Mouse (Mus musculus) hindbrain, postnatal 0 days (tissue): ENCODE measurements around the gene Thap3. TPM values are rescaled to one million over a fixed set of nuclear protein-coding genes. Genes with fewer than 3 reads are reported as not detected.

Experiments used
- ATAC-seq: fragments of 200-750 bp; cut with Nextera tagmentation; 2 replicates; pipeline ENCODE4 v1.8.0; 2017; ENCODE audit warnings: mild to moderate bottlenecking, moderate TSS enrichment, moderate library complexity
- DNase-seq: peaks from one replicate; pipeline ENCODE4 v3.0.0-alpha.2; 2015; ENCODE audit warnings: low spot score
- H3K27ac ChIP-seq: fragments of 300-500 bp; sonication (generic); 2 replicates; pipeline ENCODE4 v1.5.1; 2014; ENCODE audit warnings: mild to moderate bottlenecking
- H3K27me3 ChIP-seq: fragments of 300-500 bp; sonication (generic); 2 replicates; pipeline ENCODE4 v1.6.1; 2014; ENCODE audit warnings: low read length, mixed read lengths; ENCODE audit not compliant: insufficient read depth
- H3K36me3 ChIP-seq: fragments of 300-500 bp; sonication (generic); 2 replicates; pipeline ENCODE4 v1.6.1; 2014; ENCODE audit warnings: low read length, mixed read lengths; ENCODE audit not compliant: insufficient read depth
- H3K4me1 ChIP-seq: fragments of 300-500 bp; sonication (generic); 2 replicates; pipeline ENCODE4 v1.6.1; 2014; ENCODE audit warnings: antibody characterized with exemption, low read length, mixed read lengths; ENCODE audit not compliant: insufficient read depth
- H3K4me2 ChIP-seq: fragments of 300-500 bp; sonication (generic); 2 replicates; pipeline ENCODE4 v1.6.1; 2014; ENCODE audit warnings: low read depth, mild to moderate bottlenecking, low read length, moderate library complexity, mixed read lengths
- H3K4me3 ChIP-seq: fragments of 300-500 bp; sonication (generic); 2 replicates; pipeline ENCODE4 v1.5.1; 2014; ENCODE audit warnings: low read length
- H3K9ac ChIP-seq: fragments of 300-500 bp; sonication (generic); replicated peaks from 2 replicates; pipeline ENCODE4 v1.6.1; 2014; ENCODE audit warnings: mild to moderate bottlenecking, low read length, moderate library complexity, mixed read lengths
- H3K9me3 ChIP-seq: fragments of 300-500 bp; sonication (generic); 2 replicates; pipeline ENCODE4 v1.6.1; 2016; ENCODE audit warnings: low read length, mixed read lengths
- CTCF ChIP-seq: IDR thresholded peaks from 2 replicates; pipeline ENCODE4 v1.5.1; 2016; ENCODE audit warnings: antibody characterized with exemption, control low read depth, low read depth
- WGBS: fragments of 180-500 bp; shearing (Covaris S2); extraction: QIAGEN DNeasy Blood & Tissue Kit; methylation state at CpG from one replicate; pipeline ENCODE4 v1.1.7; 2014; 5-methylcytosine and 5-hydroxymethylcytosine counted together
- polyA plus RNA-seq: library from polyadenylated mRNA; unstranded; fragments of >200 nt; fragmentation: Nextera tagmentation; extraction: Ambion mirVana; gene quantifications from 2 replicates; pipeline ENCODE4 v1.2.1, GENCODE M21; 2015
- total RNA-seq: library from RNA; depleted of rRNA; stranded (reverse); fragments of >200 nt; gene quantifications from 2 replicates; pipeline ENCODE4 v1.2.3, GENCODE M21; 2014

Gene Thap3
- total and polyA plus RNA-seq, 2 experiments from 2014 or later, result 14.9 to 42.1 TPM

DNA sequence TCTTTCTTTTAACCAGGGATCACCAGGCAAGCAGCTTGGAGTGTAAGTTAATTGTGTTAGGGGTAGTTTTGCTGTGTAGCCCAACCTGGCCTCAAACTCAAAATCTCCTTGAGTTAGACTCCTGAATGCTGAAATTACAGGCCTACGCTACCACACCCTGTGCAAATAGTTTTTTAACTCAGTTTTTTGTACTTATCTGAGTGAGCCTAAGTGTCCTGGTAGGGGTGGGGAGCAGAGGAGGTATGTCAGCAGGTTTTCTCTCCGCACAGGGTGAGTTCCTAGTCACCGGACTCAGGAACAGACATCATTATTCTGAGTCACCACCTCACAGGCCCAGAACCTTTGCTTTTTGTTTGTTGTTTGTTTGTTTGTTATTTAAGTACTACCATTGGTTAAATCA is 13.3 kb upstream of the Thap3 start:
- Histone ChIP-seq H3K27me3 (no peaks in the 10 kb centered on the region; the same call in 1 of the 2 replicates), H3K9ac (no peak overlapping the region), H3K27ac (no peak overlapping the region), H3K4me3 (no peak overlapping the region), H3K4me2 (no peak overlapping the region), H3K9me3 (no peaks in the 10 kb centered on the region), H3K4me1 (peaks cover 6% of the 10 kb centered on the region; the same call in 1 of the 2 replicates), H3K36me3 (no peaks in the 10 kb centered on the region)
- TF ChIP-seq CTCF, result no peak
- ATAC-seq (no peak), DNase-seq (no peak)
- WGBS, result 98% methylated on average over 3 of the region's 3 CpGs

DNA sequence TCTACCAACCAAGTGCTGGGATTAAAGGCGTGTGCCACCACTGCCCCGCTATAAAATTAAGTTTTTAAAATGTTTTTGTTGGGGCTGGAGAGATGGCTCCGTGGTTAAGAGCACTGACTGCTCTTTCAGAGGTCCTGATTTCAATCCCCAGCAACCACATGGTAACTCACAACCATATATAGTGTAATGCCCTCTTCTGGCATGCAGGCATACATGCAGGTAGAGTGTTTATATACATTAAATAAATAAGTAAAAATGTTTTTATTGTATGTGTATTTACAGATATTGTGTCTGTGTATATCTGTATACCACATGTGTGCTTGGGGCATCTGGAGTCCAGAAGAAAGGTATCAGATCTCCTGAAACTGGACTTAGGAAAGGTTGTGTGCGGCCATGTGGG is 12.5 kb upstream of the Thap3 start:
- DNase-seq, result no peak
- Histone ChIP-seq H3K27ac (no peak overlapping the region), H3K27me3 (no peaks in the 10 kb centered on the region), H3K9me3 (no peaks in the 10 kb centered on the region), H3K4me3 (no peak overlapping the region), H3K4me1 (peaks cover 7% of the 10 kb centered on the region; the same call in 1 of the 2 replicates), H3K9ac (no peak overlapping the region), H3K4me2 (no peak overlapping the region), H3K36me3 (no peaks in the 10 kb centered on the region)
- no peak for TF ChIP-seq CTCF
- 59% methylated on average over 4 of the region's 4 CpGs for WGBS
- ATAC-seq, result no peak

DNA sequence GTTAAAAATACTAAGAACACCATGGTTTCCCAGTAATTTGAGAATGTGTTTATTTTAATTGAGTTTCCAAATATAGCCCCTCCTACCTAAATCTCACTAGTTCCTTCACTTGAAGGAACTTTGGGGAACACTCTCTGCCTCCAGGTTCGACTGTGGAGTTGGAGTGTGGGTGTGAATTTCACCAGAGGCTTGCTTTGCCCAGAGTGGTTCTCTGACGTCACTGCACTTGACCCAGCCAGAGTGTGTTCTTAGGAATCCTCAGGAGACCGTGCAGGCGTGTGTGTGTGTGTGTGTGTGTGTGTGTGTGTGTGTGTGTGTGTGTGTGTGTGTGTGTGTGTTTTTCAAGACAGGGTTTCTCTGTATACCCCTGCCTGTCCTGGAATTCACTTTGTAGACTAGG is 12.1 kb upstream of the Thap3 start:
- H3K4me1 ChIP-seq, result peaks cover 7% of the 10 kb centered on the region; the same call in 1 of the 2 replicates
- H3K36me3 ChIP-seq, result no peaks in the 10 kb centered on the region
- DNase-seq (no peak), ATAC-seq (no peak)
- TF ChIP-seq CTCF, result no peak
- H3K4me2 ChIP-seq, result no peak overlapping the region
- no peaks in the 10 kb centered on the region for H3K27me3 ChIP-seq
- H3K27ac ChIP-seq, result no peak overlapping the region
- H3K9ac ChIP-seq, result no peak overlapping the region
- no peak overlapping the region for H3K4me3 ChIP-seq
- no peaks in the 10 kb centered on the region for H3K9me3 ChIP-seq
- WGBS, result 53% methylated on average over 4 of the region's 4 CpGs

DNA sequence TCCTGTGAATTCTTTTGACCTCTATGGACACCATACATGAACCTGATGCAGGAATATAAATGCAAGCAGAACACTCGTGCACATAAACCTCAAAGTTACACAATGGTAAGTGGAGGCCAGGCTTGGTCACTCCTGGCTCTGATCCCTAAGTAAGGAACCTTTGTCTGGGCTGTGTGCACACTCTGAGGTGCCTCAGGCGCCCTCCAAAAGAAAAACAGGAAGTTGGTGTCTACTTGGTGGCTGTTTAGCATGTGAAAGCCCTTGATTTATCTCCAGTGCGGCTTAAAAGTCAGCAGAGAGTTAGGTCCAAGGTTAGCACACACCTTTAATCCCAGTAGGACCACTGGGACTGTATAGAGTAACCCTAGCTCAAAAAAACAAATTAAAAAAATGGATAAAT is 10.7 kb upstream of the Thap3 start:
- no peaks in the 10 kb centered on the region for H3K36me3 ChIP-seq
- no peak for TF ChIP-seq CTCF
- H3K4me3 ChIP-seq, result no peak overlapping the region
- DNase-seq (no peak), ATAC-seq (no peak)
- H3K4me2 ChIP-seq, result no peak overlapping the region
- no peaks in the 10 kb centered on the region for H3K27me3 ChIP-seq
- peaks cover 7% of the 10 kb centered on the region; the same call in 1 of the 2 replicates for H3K4me1 ChIP-seq
- H3K27ac ChIP-seq, result no peak overlapping the region
- WGBS, result 70% methylated on average over 3 of the region's 3 CpGs
- H3K9ac ChIP-seq, result no peak overlapping the region
- H3K9me3 ChIP-seq, result no peaks in the 10 kb centered on the region

DNA sequence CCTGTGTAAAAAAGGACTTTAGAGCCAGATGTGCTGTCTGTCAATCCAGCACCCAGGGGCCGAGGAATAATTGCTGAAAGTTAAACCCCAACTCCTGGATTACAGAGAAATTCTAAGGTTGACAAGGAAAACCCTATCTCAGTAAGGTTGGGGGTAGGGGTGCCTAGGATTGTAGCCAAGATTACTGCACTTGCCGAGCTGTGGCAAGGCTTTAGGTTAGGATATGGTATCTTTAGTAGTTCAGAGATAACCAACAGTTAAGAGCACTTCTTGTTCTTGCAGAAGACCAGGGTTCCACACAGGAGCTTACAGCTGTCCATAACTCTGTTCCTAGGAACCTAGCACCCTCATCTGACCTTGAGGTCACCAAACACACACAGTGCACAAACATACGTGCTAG is 8.9 kb upstream of the Thap3 start:
- Histone ChIP-seq H3K4me1 (peaks cover 7% of the 10 kb centered on the region; the same call in 1 of the 2 replicates), H3K4me2 (peak overlapping the region; percentile 70; the same call in 1 of the 2 replicates), H3K4me3 (no peak overlapping the region), H3K36me3 (no peaks in the 10 kb centered on the region), H3K9me3 (no peaks in the 10 kb centered on the region), H3K27me3 (no peaks in the 10 kb centered on the region), H3K27ac (no peak overlapping the region), H3K9ac (no peak overlapping the region)
- DNase-seq (no peak), ATAC-seq (no peak)
- 63% methylated on average over 3 of the region's 3 CpGs for WGBS
- TF ChIP-seq CTCF, result no peak

DNA sequence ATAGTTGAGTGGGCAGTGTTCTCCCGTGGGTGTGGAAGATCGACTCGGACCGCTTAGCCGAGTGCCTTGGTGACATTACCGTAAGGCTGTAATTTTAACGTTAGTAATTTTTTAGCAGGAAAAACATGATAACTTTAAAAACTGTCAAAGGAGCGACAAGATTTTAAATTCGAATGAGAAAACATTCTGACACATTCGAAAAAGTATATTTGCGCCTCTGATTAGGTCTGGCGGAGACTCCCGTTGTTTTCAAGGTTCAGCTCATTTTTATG is 8.1 kb upstream of the Thap3 start:
- Histone ChIP-seq H3K36me3 (peaks cover 6% of the 10 kb centered on the region; the same call in 1 of the 2 replicates), H3K4me1 (peaks cover 7% of the 10 kb centered on the region; the same call in 1 of the 2 replicates), H3K4me3 (peak overlapping the region; percentile 99), H3K9ac (peak overlapping the region; percentile 82), H3K27ac (peak overlapping the region; percentile 87), H3K4me2 (peak overlapping the region; percentile 70), H3K9me3 (no peaks in the 10 kb centered on the region), H3K27me3 (no peaks in the 10 kb centered on the region)
- DNase-seq (no peak), ATAC-seq (no peak)
- 5% methylated on average over 13 of the region's 13 CpGs for WGBS
- no peak for TF ChIP-seq CTCF

DNA sequence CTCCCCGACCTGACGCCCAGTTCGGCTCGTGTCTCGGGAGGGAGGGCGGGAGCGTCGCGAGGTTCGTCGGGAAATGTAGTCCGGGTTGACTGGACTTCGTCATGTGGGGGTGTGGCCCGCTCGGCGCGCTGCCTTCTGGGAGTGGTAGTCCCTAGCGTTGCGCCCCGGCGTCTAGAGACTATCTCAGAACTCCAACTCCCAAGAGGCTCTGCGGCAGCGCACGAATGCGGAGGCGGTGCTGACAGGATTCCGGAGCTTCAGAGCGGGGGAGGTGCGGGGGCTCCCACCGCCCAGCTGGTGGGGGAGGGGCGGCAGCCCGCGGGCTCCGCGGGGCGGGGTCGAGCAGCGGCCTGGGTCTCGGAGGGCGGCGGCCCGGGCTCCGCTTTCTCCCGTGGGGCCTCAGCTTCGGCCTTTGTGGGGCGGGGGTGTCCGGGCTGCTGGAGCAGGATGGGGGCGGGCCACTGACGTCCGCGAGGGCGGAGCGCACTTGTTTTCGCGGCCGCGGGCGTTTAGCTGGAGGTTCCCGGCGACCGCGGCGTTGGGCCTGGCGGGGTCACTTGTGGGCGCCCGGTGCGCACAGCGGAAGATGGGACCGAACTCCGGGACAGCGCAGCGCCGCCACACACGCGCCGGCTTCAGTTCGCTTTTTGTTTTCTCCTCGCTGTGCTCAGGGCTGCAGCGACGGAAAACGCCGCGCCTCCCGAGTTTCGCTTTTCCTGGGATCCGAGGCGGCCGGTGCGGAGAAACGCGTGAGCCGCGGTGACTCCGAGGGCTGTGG is 7.6 kb upstream of the Thap3 start, which contains the start of gene Phf13:
Phf13 (minus strand) TSS at position 86 of the 778 bp plus-strand sequence.
- Histone ChIP-seq H3K27ac (peak within 1 kb of the TSS; percentile 87), H3K27me3 (no peaks in the 10 kb centered on the region), H3K9ac (peak within 1 kb of the TSS; percentile 82), H3K9me3 (no peaks in the 10 kb centered on the region), H3K4me1 (peaks cover 7% of the 10 kb centered on the region; the same call in 1 of the 2 replicates), H3K4me3 (peak within 1 kb of the TSS; percentile 99), H3K4me2 (peak within 1 kb of the TSS; percentile 75), H3K36me3 (peaks cover 11% of the 10 kb centered on the region; the same call in 1 of the 2 replicates)
- ATAC-seq (peak; percentile 97), DNase-seq (peak; percentile 100)
- WGBS, result under 1% methylated on average over 88 of the region's 94 CpGs
- TF ChIP-seq CTCF, result no peak
